Mouse (Mus musculus) CH12.LX (cell line): ENCODE measurements around the gene Rora. TPM values are rescaled to one million over a fixed set of nuclear protein-coding genes. Genes with fewer than 3 reads are reported as not detected.

Experiments
- DNase-seq: peaks from one replicate; pipeline ENCODE4 v3.0.0-alpha.2; 2013; ENCODE audit errors: extremely low read depth
- H3K27ac ChIP-seq: 2 replicates; pipeline ENCODE4 v1.5.1; 2012; ENCODE audit warnings: low read depth, mild to moderate bottlenecking, control low read depth, moderate library complexity; ENCODE audit not compliant: insufficient read depth
- H3K27me3 ChIP-seq: replicated peaks from 2 replicates; pipeline ENCODE3; 2012; ENCODE audit warnings: inconsistent platforms
- H3K36me3 ChIP-seq, 2 experiments: replicated peaks in 1 of 2; 2 replicates each; pipeline versions ENCODE3 to v1.6.1; 2012; ENCODE audit warnings: inconsistent platforms in 1 of 2, low read length in 1 of 2, mild to moderate bottlenecking in 1 of 2, mixed read lengths in 1 of 2, moderate library complexity in 1 of 2; ENCODE audit not compliant: control insufficient read depth in 1 of 2, insufficient read depth in 1 of 2
- H3K4me1 ChIP-seq, 2 experiments: 2 replicates each; pipeline ENCODE4 v1.6.1; 2012; ENCODE audit warnings: inconsistent platforms in 1 of 2, moderate library complexity in 1 of 2; ENCODE audit not compliant: insufficient read depth in 2 of 2, control insufficient read depth in 1 of 2
- H3K4me2 ChIP-seq: 2 replicates; pipeline ENCODE4 v1.6.1; 2012; ENCODE audit warnings: low read depth, mild to moderate bottlenecking, control low read depth; ENCODE audit not compliant: poor library complexity, insufficient read depth, severe bottlenecking
- H3K4me3 ChIP-seq, 3 experiments: fragments of 150-350 bp in 1 of 3; sonication (generic) in 1 of 3; replicated peaks in 1 of 3; 2 replicates each; pipeline versions ENCODE3 to v1.5.1; 2011 to 2012; ENCODE audit warnings: low read depth in 2 of 3, low read length in 2 of 3, mild to moderate bottlenecking in 2 of 3, moderate library complexity in 2 of 3, control low read depth in 1 of 3, improper control_type of control experiment in 1 of 3, inconsistent platforms in 1 of 3, mixed read lengths in 1 of 3; ENCODE audit not compliant: poor library complexity in 1 of 3
- H3K79me2 ChIP-seq: replicated peaks from 2 replicates; pipeline ENCODE4 v1.6.1; 2012; ENCODE audit warnings: mild to moderate bottlenecking, moderate library complexity; ENCODE audit not compliant: control insufficient read depth, poor library complexity, insufficient read depth, severe bottlenecking; ENCODE audit errors: extremely low read depth
- H3K9ac ChIP-seq: 2 replicates; pipeline ENCODE4 v1.6.1; 2012; ENCODE audit warnings: low read depth, mild to moderate bottlenecking, control low read depth, moderate library complexity; ENCODE audit not compliant: insufficient read depth
- H3K9me3 ChIP-seq: replicated peaks from 2 replicates; pipeline ENCODE3; 2012; ENCODE audit warnings: low read length, inconsistent platforms, mixed read lengths
- CHD1 ChIP-seq: IDR thresholded peaks from 2 replicates; pipeline ENCODE4 v1.6.1; 2012; ENCODE audit warnings: low read depth, low read length, improper control_type of control experiment, inconsistent platforms
- E2F4 ChIP-seq: IDR thresholded peaks from 2 replicates; pipeline ENCODE4 v1.6.1; 2011; ENCODE audit warnings: low read depth, low read length, improper control_type of control experiment; ENCODE audit not compliant: insufficient replicate concordance
- ELF1 ChIP-seq: IDR thresholded peaks from 2 replicates; pipeline ENCODE4 v1.6.1; 2014; ENCODE audit warnings: low read depth, mild to moderate bottlenecking, inconsistent platforms, low read length, improper control_type of control experiment
- ETS1 ChIP-seq: conservative IDR thresholded peaks from 2 replicates; pipeline ENCODE4 v1.6.1; 2012; ENCODE audit warnings: low read depth, mild to moderate bottlenecking, inconsistent platforms, low read length, improper control_type of control experiment, moderate library complexity
- HCFC1 ChIP-seq: IDR thresholded peaks from 2 replicates; pipeline ENCODE4 v1.6.1; 2012; ENCODE audit warnings: low read depth, mild to moderate bottlenecking, inconsistent platforms, low read length, improper control_type of control experiment
- JUN ChIP-seq: IDR thresholded peaks from 2 replicates; pipeline ENCODE4 v1.6.1; 2011; ENCODE audit warnings: low read depth, mild to moderate bottlenecking, low read length, improper control_type of control experiment, moderate library complexity; ENCODE audit not compliant: insufficient read depth
- JUND ChIP-seq: conservative IDR thresholded peaks from 2 replicates; pipeline ENCODE4 v1.6.1; 2011; ENCODE audit warnings: low read depth, low read length, improper control_type of control experiment
- MAFK ChIP-seq: IDR thresholded peaks from 2 replicates; pipeline ENCODE4 v1.6.1; 2011; ENCODE audit warnings: low read length, improper control_type of control experiment; ENCODE audit not compliant: insufficient replicate concordance
- MAZ ChIP-seq: IDR thresholded peaks from 2 replicates; pipeline ENCODE4 v1.6.1; 2012; ENCODE audit warnings: low read depth, mild to moderate bottlenecking, inconsistent platforms, low read length, improper control_type of control experiment, moderate library complexity
- MYC ChIP-seq: IDR thresholded peaks from 2 replicates; pipeline ENCODE4 v1.6.1; 2011; ENCODE audit warnings: low read depth, mild to moderate bottlenecking, improper control_type of control experiment, low read length
- NRF1 ChIP-seq: IDR thresholded peaks from 2 replicates; pipeline ENCODE4 v1.6.1; 2014; ENCODE audit warnings: low read depth, mild to moderate bottlenecking, inconsistent platforms, low read length, improper control_type of control experiment, moderate library complexity
- PAX5 ChIP-seq: IDR thresholded peaks from 2 replicates; pipeline ENCODE4 v1.6.1; 2012; ENCODE audit warnings: low read length, inconsistent platforms, mixed read lengths
- POLR2A ChIP-seq: IDR thresholded peaks from 2 replicates; pipeline ENCODE4 v1.6.1; 2011; ENCODE audit warnings: low read depth, mild to moderate bottlenecking, improper control_type of control experiment, low read length
- POLR2AphosphoS2 ChIP-seq: IDR thresholded peaks from 2 replicates; pipeline ENCODE4 v1.6.1; 2011; ENCODE audit warnings: low read depth, low read length, improper control_type of control experiment
- RCOR1 ChIP-seq: conservative IDR thresholded peaks from 2 replicates; pipeline ENCODE4 v1.6.1; 2012; ENCODE audit warnings: low read depth, mild to moderate bottlenecking, inconsistent platforms, low read length, improper control_type of control experiment
- SIN3A ChIP-seq: IDR thresholded peaks from 2 replicates; pipeline ENCODE4 v1.6.1; 2012; ENCODE audit warnings: low read length, improper control_type of control experiment, inconsistent platforms
- SMC3 ChIP-seq: IDR thresholded peaks from 2 replicates; pipeline ENCODE4 v1.6.1; 2011; ENCODE audit warnings: low read depth, low read length, improper control_type of control experiment
- TCF12 ChIP-seq: IDR thresholded peaks from 2 replicates; pipeline ENCODE4 v1.6.1; 2014; ENCODE audit warnings: low read depth, mild to moderate bottlenecking, inconsistent platforms, low read length, improper control_type of control experiment
- USF1 ChIP-seq: IDR thresholded peaks from 2 replicates; pipeline ENCODE4 v1.6.1; 2014; ENCODE audit warnings: low read depth, mild to moderate bottlenecking, inconsistent platforms, low read length, improper control_type of control experiment
- USF2 ChIP-seq: conservative IDR thresholded peaks from 2 replicates; pipeline ENCODE4 v1.6.1; 2011; ENCODE audit warnings: low read depth, low read length, improper control_type of control experiment
- ZC3H11A ChIP-seq: IDR thresholded peaks from 2 replicates; pipeline ENCODE4 v1.6.1; 2012; ENCODE audit warnings: low read depth, mild to moderate bottlenecking, inconsistent platforms, low read length, improper control_type of control experiment
- ZMIZ1 ChIP-seq: IDR thresholded peaks from 2 replicates; pipeline ENCODE4 v1.6.1; 2012; ENCODE audit warnings: low read depth, mild to moderate bottlenecking, inconsistent platforms, low read length, improper control_type of control experiment
- dilution Hi-C: fragments of 300-500 bp; cut with MboI; formaldehyde crosslinking; loops from 2 replicates; pipeline ENCODE4 v1.14.3; 2020; ENCODE audit warnings: low sequenced_read_pairs; ENCODE audit not compliant: extremely low pct_unique_long_range_greater_than_20kb, extremely low pct_ligation_motif_present
- in situ Hi-C: fragments of 300-500 bp; cut with MboI; formaldehyde crosslinking; loops from 3 replicates; pipeline ENCODE4 v1.14.3; 2019; ENCODE audit warnings: low sequenced_read_pairs, low pct_ligation_motif_present, low pct_unique_long_range_greater_than_20kb, mixed read lengths
- polyA plus RNA-seq: library from polyadenylated mRNA; unstranded; fragments of >175 nt; gene quantifications from 2 replicates; pipeline ENCODE4 v1.2.1, GENCODE M21; 2012; ENCODE audit warnings: low read depth; ENCODE audit not compliant: insufficient read length
- total RNA-seq, 2 experiments: library from RNA; depleted of rRNA; stranded (reverse); fragments of 300-350 nt in 1 of 2; fragments of >200 nt in 1 of 2; gene quantifications; 2 replicates each; pipeline ENCODE4 v1.2.3; 2012 to 2014

Gene Rora
- total and polyA plus RNA-seq, 3 experiments = 0.36 to 0.66 (median 0.64) TPM

- Histone ChIP-seq H3K79me2 (no peaks in the 10 kb centered on the region), H3K9ac (no peak overlapping the region), H3K9me3 (no peaks in the 10 kb centered on the region), H3K27ac (no peak overlapping the region), H3K36me3 (peaks cover 0 to 16% of the 10 kb centered on the region in 2 experiments), H3K4me3 (no peak overlapping the region), H3K4me1 (peaks cover 0 to 12% of the 10 kb centered on the region in 2 experiments; a peak in 2 of 4 replicates), H3K27me3 (no peaks in the 10 kb centered on the region), H3K4me2 (no peak overlapping the region)
- in situ Hi-C loops = no loop called here
- dilution Hi-C loops = no loop called here
- TF ChIP-seq PAX5 = no peak
- TF ChIP-seq JUND = no peak
- TF ChIP-seq USF1 = no peak
- TF ChIP-seq NRF1 = no peak
- no peak for TF ChIP-seq POLR2A
- no peak for TF ChIP-seq CHD1
- no peak for TF ChIP-seq RCOR1
- TF ChIP-seq HCFC1 = no peak
- TF ChIP-seq POLR2AphosphoS2 = no peak
- no peak for TF ChIP-seq E2F4
- no peak for TF ChIP-seq MAFK
- no peak for TF ChIP-seq JUN
- TF ChIP-seq TCF12 = no peak
- DNase-seq = no peak
These were observed 717.6 kb downstream of the Rora start for GRCm38 (mm10) chr9:69371046-69371724.

DNA sequence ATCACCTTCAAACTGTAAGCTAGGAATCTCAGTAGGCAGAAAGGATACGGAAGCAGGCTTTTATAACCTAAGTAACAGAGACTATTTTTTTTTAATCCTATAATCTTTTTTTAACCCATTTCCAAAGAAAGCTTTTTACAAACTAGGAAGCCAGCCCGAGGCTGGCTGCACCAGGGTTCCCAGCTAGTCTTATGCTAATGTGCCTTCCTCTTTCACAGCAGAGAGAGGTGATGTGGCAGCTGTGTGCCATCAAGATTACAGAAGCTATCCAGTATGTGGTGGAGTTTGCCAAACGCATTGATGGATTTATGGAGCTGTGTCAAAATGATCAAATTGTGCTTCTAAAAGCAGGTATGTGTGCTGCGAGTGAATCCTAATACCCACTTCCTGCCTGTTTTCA, 719.3 kb downstream of the Rora start:
- DNase-seq = no peak
- Histone ChIP-seq H3K27me3 (no peaks in the 10 kb centered on the region), H3K9ac (no peak overlapping the region), H3K4me2 (no peak overlapping the region), H3K4me1 (peaks cover 0 to 8% of the 10 kb centered on the region in 2 experiments; a peak in 2 of 4 replicates), H3K9me3 (no peaks in the 10 kb centered on the region), H3K79me2 (no peaks in the 10 kb centered on the region), H3K4me3 (no peak overlapping the region), H3K27ac (no peak overlapping the region), H3K36me3 (peaks cover 0 to 20% of the 10 kb centered on the region in 2 experiments)
- in situ Hi-C loops = no loop called here
- TF ChIP-seq NRF1 (no peak), TCF12 (no peak), POLR2AphosphoS2 (no peak), ZC3H11A (no peak), ZMIZ1 (no peak), ELF1 (no peak), PAX5 (no peak), USF2 (no peak), HCFC1 (no peak), USF1 (no peak), MYC (no peak), JUN (no peak), SMC3 (no peak), MAZ (no peak), ETS1 (no peak), MAFK (no peak), SIN3A (no peak)
- dilution Hi-C loops = no loop called here
